Mouse (Mus musculus): ENCODE results near the gene Gucy1b2. TPM values are rescaled to one million over a fixed set of nuclear protein-coding genes. Genes with fewer than 3 reads are reported as not detected.

The Gucy1b2 gene
- total and polyA plus RNA-seq, 3 experiments, result 0.04 to 0.13 TPM; not detected in 1

DNA sequence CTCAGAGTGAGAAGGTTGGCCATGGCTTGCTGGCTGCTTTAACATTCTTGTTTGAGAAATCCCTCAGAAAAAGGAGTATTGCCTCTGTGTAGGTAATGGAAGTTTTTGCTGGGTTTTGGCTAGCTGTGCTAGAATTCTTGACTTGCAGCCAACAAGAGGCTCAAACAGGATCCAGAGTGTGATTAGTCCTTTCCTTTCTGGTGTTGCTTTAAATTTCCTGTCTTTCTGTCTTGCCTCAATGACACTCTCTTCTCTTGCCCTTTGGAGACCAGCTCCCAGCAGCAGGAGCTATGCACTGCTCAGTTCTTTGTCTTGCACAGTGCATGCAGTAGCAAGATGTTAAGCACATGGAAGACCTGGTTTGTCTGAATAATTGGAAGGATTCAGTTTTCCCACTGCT, 80.4 kb downstream of the Gucy1b2 start:
- TF ChIP-seq EP300 (IDR thresholded peaks at IDR 0.05; ENCODE audit: insufficient read depth, low read depth, low read length) (no peak), CTCF (IDR thresholded peaks at IDR 0.05) (no peak), POLR2A (IDR thresholded peaks at IDR 0.05; ENCODE audit: insufficient read depth, low read depth, low read length) (no peak)
- peaks cover 7% of the 10 kb centered on the region for H3K4me1 ChIP-seq (ENCODE audit: control insufficient read depth, insufficient read depth, low read length)
- H3K36me3 ChIP-seq (ENCODE audit: control insufficient read depth, insufficient read depth, low read length), result peaks cover 2% of the 10 kb centered on the region; the same call in 1 of the 2 replicates
- intact Hi-C loops (cut with DNase I), result no loop called here
- no peak overlapping the region for H3K4me3 ChIP-seq
- DNase-seq, result peak in 1 of 2 experiments; percentile 38
- H3K79me2 ChIP-seq (replicated peaks; ENCODE audit: control insufficient read depth, insufficient read depth, low read length), result no peaks in the 10 kb centered on the region
- H3K27me3 ChIP-seq (ENCODE audit: control insufficient read depth, insufficient read depth, low read length), result no peaks in the 10 kb centered on the region
- H3K27ac ChIP-seq, result no peak overlapping the region
- H3K9ac ChIP-seq (ENCODE audit: low read depth, low read length), result no peak overlapping the region

DNA sequence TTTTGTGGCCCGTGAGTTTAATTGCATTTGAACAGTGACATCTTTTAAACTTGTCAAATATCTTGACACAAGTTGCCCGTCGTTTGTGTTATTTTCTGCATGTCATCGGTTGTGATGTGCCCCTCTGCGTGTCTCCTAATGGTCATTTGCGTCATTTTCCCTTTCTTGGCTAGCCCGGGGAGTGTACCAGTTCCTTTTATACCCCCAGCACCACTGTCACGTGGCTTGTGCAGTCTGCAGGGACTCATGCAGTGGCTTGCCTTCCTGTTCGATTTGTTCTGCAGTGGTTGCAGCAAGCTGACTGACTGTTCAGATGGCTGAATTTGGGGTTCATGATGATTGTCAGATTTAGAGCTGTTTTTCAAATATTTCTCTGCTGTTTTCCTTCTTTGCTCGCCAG, 82.1 kb downstream of the Gucy1b2 start:
- peaks cover 2% of the 10 kb centered on the region; the same call in 1 of the 2 replicates for H3K36me3 ChIP-seq (ENCODE audit: control insufficient read depth, insufficient read depth, low read length)
- no peak for DNase-seq
- no peak for TF ChIP-seq POLR2A (IDR thresholded peaks at IDR 0.05; ENCODE audit: insufficient read depth, low read depth, low read length)
- no peak for TF ChIP-seq EP300 (IDR thresholded peaks at IDR 0.05; ENCODE audit: insufficient read depth, low read depth, low read length)
- TF ChIP-seq CTCF (IDR thresholded peaks at IDR 0.05), result no peak
- H3K4me1 ChIP-seq (ENCODE audit: control insufficient read depth, insufficient read depth, low read length), result peaks cover 8% of the 10 kb centered on the region
- no peak overlapping the region for H3K9ac ChIP-seq (ENCODE audit: low read depth, low read length)
- intact Hi-C loops (cut with DNase I), result no loop called here
- H3K79me2 ChIP-seq (replicated peaks; ENCODE audit: control insufficient read depth, insufficient read depth, low read length), result no peaks in the 10 kb centered on the region
- no peaks in the 10 kb centered on the region for H3K27me3 ChIP-seq (ENCODE audit: control insufficient read depth, insufficient read depth, low read length)
- no peak overlapping the region for H3K4me3 ChIP-seq
- H3K27ac ChIP-seq, result no peak overlapping the region
- WGBS, result 34% methylated on average over 10 of the region's 10 CpGs

DNA sequence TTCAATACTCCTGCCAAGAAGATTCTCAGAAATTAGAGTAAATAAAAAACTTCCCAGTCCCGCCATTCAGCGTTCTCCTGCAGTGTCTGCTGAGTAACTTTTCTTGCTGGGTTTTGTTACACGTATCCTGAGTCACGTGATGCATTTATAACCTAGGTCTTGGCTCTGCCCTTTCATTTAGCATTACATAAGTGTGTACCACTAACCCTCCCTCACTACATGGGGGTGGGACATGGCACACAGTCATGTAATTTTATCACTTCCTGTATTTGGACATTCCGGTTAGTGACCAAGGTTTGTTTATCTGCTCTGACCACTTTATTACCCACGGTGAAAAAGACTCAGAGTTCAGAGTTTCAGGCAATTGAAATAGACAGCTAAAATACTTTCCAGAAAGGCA, 85.3 kb downstream of the Gucy1b2 start:
- no peak overlapping the region for H3K9ac ChIP-seq (ENCODE audit: low read depth, low read length)
- TF ChIP-seq EP300 (IDR thresholded peaks at IDR 0.05; ENCODE audit: insufficient read depth, low read depth, low read length) (no peak), CTCF (IDR thresholded peaks at IDR 0.05) (no peak), POLR2A (IDR thresholded peaks at IDR 0.05; ENCODE audit: insufficient read depth, low read depth, low read length) (no peak)
- H3K27me3 ChIP-seq (ENCODE audit: control insufficient read depth, insufficient read depth, low read length), result no peaks in the 10 kb centered on the region
- 27% methylated on average over 6 of the region's 6 CpGs for WGBS
- H3K4me1 ChIP-seq (ENCODE audit: control insufficient read depth, insufficient read depth, low read length), result peaks cover 8% of the 10 kb centered on the region
- peaks cover 2% of the 10 kb centered on the region; the same call in 1 of the 2 replicates for H3K36me3 ChIP-seq (ENCODE audit: control insufficient read depth, insufficient read depth, low read length)
- no peak overlapping the region for H3K4me3 ChIP-seq
- DNase-seq, result peak; percentile 56 to 64
- intact Hi-C loops (cut with DNase I), result loop anchor here (2.0 kb wide), 1 partner anchor 38 kb away; no protein-coding TSS in a partner anchor
- H3K27ac ChIP-seq, result peak overlapping the region; percentile 62
- H3K79me2 ChIP-seq (replicated peaks; ENCODE audit: control insufficient read depth, insufficient read depth, low read length), result no peaks in the 10 kb centered on the region

DNA sequence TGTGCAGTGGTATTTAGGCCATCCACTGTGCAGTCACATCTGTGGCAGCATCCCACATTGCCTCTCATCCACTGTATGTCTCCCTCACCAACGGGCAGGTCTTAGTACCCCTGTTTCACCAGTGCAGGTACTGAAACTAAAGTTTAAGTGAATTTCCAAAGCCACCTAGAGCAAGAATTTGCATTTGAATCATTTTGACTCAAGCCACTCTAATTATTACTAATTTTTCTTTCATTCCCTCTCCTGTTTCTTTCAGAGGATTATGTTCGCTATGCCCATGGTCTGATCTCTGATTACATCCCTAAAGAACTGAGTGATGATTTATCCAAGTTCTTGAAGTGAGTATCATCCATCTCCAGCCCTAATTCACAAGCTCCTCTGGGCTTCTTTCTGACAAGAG, 92.3 kb downstream of the Gucy1b2 start:
- Histone ChIP-seq H3K79me2 (replicated peaks; ENCODE audit: control insufficient read depth, insufficient read depth, low read length) (no peaks in the 10 kb centered on the region), H3K27ac (no peak overlapping the region), H3K27me3 (ENCODE audit: control insufficient read depth, insufficient read depth, low read length) (no peaks in the 10 kb centered on the region), H3K36me3 (ENCODE audit: control insufficient read depth, insufficient read depth, low read length) (no peaks in the 10 kb centered on the region), H3K4me3 (no peak overlapping the region), H3K4me1 (ENCODE audit: control insufficient read depth, insufficient read depth, low read length) (no peaks in the 10 kb centered on the region), H3K9ac (ENCODE audit: low read depth, low read length) (no peak overlapping the region)
- 98% methylated on average over 2 of the region's 2 CpGs for WGBS
- no peak for DNase-seq
- intact Hi-C loops (cut with DNase I), result no loop called here
- no peak for TF ChIP-seq POLR2A (IDR thresholded peaks at IDR 0.05; ENCODE audit: insufficient read depth, low read depth, low read length)

DNA sequence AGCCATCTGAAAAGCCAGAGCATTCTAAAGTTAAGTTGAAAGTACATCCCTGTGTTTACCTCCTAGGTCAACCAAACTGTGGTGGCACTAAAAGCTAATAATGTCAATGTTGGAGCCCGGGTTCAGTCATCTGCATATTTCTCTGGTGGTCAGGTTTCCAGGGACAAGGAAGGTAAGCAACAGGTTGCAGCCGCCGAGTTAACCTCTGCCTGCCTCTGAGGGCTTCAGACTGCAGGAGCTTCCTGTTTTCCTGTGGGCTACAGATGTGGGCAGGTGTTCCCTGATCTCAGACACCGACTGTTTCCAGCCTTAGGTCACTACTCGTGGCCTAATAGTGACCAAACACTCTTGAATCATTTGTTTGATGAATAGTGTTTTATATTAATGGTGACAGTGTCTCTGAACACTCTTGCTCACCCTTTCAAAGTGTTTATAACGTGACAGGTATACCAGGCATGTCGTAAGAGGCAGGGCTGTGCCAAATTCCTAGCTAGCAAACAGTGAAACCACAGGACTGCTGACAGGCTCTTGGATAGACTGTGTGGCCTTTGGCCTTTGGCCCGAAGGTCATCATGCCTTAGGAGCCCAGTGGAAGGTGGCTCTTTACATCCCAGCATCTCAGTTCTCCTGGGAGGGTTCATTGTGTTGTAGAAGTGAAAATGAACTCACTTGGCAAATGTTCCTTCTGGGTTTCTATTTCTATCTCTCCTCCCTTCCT, 94.7 kb downstream of the Gucy1b2 start:
- DNase-seq, result no peak

DNA sequence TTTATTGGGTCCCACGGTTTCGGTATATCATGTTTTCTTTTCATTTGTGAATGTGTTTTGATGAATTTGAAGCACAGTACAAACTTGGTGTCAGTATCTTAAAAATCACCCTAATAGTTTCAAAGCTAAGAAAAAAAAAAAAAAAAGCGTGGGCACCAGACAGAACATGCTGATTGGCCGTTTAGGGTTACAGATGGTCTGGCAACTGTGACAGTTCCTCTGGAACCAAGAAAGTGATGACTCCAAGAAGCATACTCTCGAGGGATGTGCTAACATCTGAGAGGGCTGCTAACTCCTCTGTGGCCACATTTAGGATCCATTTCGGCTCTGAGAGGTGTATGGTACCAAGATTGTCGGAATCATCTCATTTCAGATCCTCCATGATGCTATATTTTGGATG, 100.9 kb downstream of the Gucy1b2 start:
- no peak overlapping the region for H3K9ac ChIP-seq (ENCODE audit: low read depth, low read length)
- no peaks in the 10 kb centered on the region for H3K27me3 ChIP-seq (ENCODE audit: control insufficient read depth, insufficient read depth, low read length)
- 84% methylated on average over 7 of the region's 7 CpGs for WGBS
- intact Hi-C loops (cut with DNase I), result no loop called here
- TF ChIP-seq POLR2A (IDR thresholded peaks at IDR 0.05; ENCODE audit: insufficient read depth, low read depth, low read length) (no peak), EP300 (IDR thresholded peaks at IDR 0.05; ENCODE audit: insufficient read depth, low read depth, low read length) (no peak), CTCF (IDR thresholded peaks at IDR 0.05) (no peak)
- peaks cover 2% of the 10 kb centered on the region; the same call in 1 of the 2 replicates for H3K36me3 ChIP-seq (ENCODE audit: control insufficient read depth, insufficient read depth, low read length)
- H3K79me2 ChIP-seq (replicated peaks; ENCODE audit: control insufficient read depth, insufficient read depth, low read length), result no peaks in the 10 kb centered on the region
- DNase-seq, result no peak
- no peak overlapping the region for H3K4me3 ChIP-seq
- H3K4me1 ChIP-seq (ENCODE audit: control insufficient read depth, insufficient read depth, low read length), result no peaks in the 10 kb centered on the region; the same call in 1 of the 2 replicates
- H3K27ac ChIP-seq, result no peak overlapping the region

More for the DNA sequence above, 94.7 kb downstream of the Gucy1b2 start:
- H3K36me3 ChIP-seq (ENCODE audit: control insufficient read depth, insufficient read depth, low read length), result peaks cover 2% of the 10 kb centered on the region; the same call in 1 of the 2 replicates
- no peaks in the 10 kb centered on the region for H3K79me2 ChIP-seq (replicated peaks; ENCODE audit: control insufficient read depth, insufficient read depth, low read length)
- H3K4me1 ChIP-seq (ENCODE audit: control insufficient read depth, insufficient read depth, low read length), result no peaks in the 10 kb centered on the region; the same call in 1 of the 2 replicates
- TF ChIP-seq POLR2A (IDR thresholded peaks at IDR 0.05; ENCODE audit: insufficient read depth, low read depth, low read length) (no peak), EP300 (IDR thresholded peaks at IDR 0.05; ENCODE audit: insufficient read depth, low read depth, low read length) (no peak), CTCF (IDR thresholded peaks at IDR 0.05) (no peak)
- no peak overlapping the region for H3K9ac ChIP-seq (ENCODE audit: low read depth, low read length)
- 68% methylated on average over 8 of the region's 8 CpGs for WGBS
- no peak overlapping the region for H3K27ac ChIP-seq
- H3K27me3 ChIP-seq (ENCODE audit: control insufficient read depth, insufficient read depth, low read length), result no peaks in the 10 kb centered on the region
- intact Hi-C loops (cut with DNase I), result no loop called here
- no peak overlapping the region for H3K4me3 ChIP-seq
